In genomic region chr11:80670391-80670790, GRCm38 (mm10) we compare ENCODE assay signal across 9 mouse cellular contexts.
DNase-seq lines count a peak whose midpoint lies in the region; ATAC-seq and TF ChIP-seq lines count a peak whose summit lies in the region.
"Had no signal": no experiment of that assay in that cellular context is flagged by ENCODE, and none has a peak within 500 bp of the region (broad histone marks: within the 10 kb centered on the region; RNA-seq: fewer than 3 reads in every experiment).

No protein-coding gene starts in this region.

- no peak overlapping the region for H3K27ac ChIP-seq in kidney, postnatal 0 days
- no peak overlapping the region for H3K27ac ChIP-seq in kidney, embryonic 15.5 days
- H3K27ac ChIP-seq in ES-E14 (ENCODE audit: insufficient read depth, low read depth, low read length, poor library complexity, severe bottlenecking): no peak overlapping the region
- no peak overlapping the region for H3K27ac ChIP-seq in hindbrain, embryonic 12.5 days
- H3K27ac ChIP-seq: macrophage had no signal

- H3K4me1 ChIP-seq in kidney, postnatal 0 days (replicated peaks; ENCODE audit: insufficient read depth, low read length): no peaks in the 10 kb centered on the region
- H3K4me1 ChIP-seq in kidney, embryonic 15.5 days: no peaks in the 10 kb centered on the region
- H3K4me1 ChIP-seq in ES-E14 (ENCODE audit: control insufficient read depth in 2 of 2, insufficient read depth in 2 of 2, low read length in 2 of 2, poor library complexity in 1 of 2): no peaks in the 10 kb centered on the region
- no peaks in the 10 kb centered on the region for H3K4me1 ChIP-seq in hindbrain, embryonic 12.5 days

- H3K9me3 ChIP-seq in kidney, postnatal 0 days (replicated peaks; ENCODE audit: low read length): no peaks in the 10 kb centered on the region
- H3K9me3 ChIP-seq in kidney, embryonic 15.5 days (replicated peaks): no peaks in the 10 kb centered on the region
- no peaks in the 10 kb centered on the region for H3K9me3 ChIP-seq in ES-E14 (ENCODE audit: control insufficient read depth, insufficient read depth, low read depth, low read length)
- H3K9me3 ChIP-seq in hindbrain, embryonic 12.5 days (replicated peaks): no peaks in the 10 kb centered on the region

- no peak overlapping the region for H3K4me3 ChIP-seq in kidney, postnatal 0 days (replicated peaks; ENCODE audit: low read depth, low read length)
- H3K4me3 ChIP-seq in kidney, embryonic 15.5 days (replicated peaks): no peak overlapping the region
- H3K4me3 ChIP-seq in ES-E14 (ENCODE audit: insufficient read depth in 1 of 2, low read depth in 1 of 2, low read length in 2 of 2, poor library complexity in 1 of 2, severe bottlenecking in 1 of 2): no peak overlapping the region
- H3K4me3 ChIP-seq in hindbrain, embryonic 12.5 days: no peak overlapping the region

- WGBS in kidney, postnatal 0 days: 56% methylated on average over 1 of the region's 1 CpGs
- 55% methylated on average over 1 of the region's 1 CpGs for WGBS in kidney, embryonic 15.5 days
- 38% methylated on average over 1 of the region's 1 CpGs for WGBS in hindbrain, embryonic 12.5 days

- no peak overlapping the region for H3K4me2 ChIP-seq in kidney, postnatal 0 days (ENCODE audit: low read length)
- H3K4me2 ChIP-seq in kidney, embryonic 15.5 days: no peak overlapping the region
- H3K4me2 ChIP-seq in hindbrain, embryonic 12.5 days (replicated peaks): no peak overlapping the region

- ATAC-seq in kidney, postnatal 0 days (replicated peaks; ENCODE audit: low FRiP score, low read depth): peak; percentile 33; the same call in 1 of the 2 replicates
- no peak for ATAC-seq in kidney, embryonic 15.5 days (replicated peaks; ENCODE audit: low FRiP score)
- peak; percentile 60 for ATAC-seq in hindbrain, embryonic 12.5 days (ENCODE audit: low FRiP score)

- H3K36me3 ChIP-seq in kidney, postnatal 0 days (ENCODE audit: insufficient read depth, low read length): no peaks in the 10 kb centered on the region
- H3K36me3 ChIP-seq in kidney, embryonic 15.5 days: 0 out of 2 replicates have a peak, but pooled peaks cover 3% of the 10 kb centered on the region
- H3K36me3 ChIP-seq in ES-E14 (ENCODE audit: control insufficient read depth, insufficient read depth, low read length, poor library complexity, severe bottlenecking): no peaks in the 10 kb centered on the region
- no peaks in the 10 kb centered on the region for H3K36me3 ChIP-seq in hindbrain, embryonic 12.5 days

- in situ Hi-C loops in ES-E14 (cut with MboI; ENCODE audit: low sequenced_read_pairs in 2 of 2, unreplicated experiment in 2 of 2): no loop called here

- DNase-seq in kidney, postnatal 0 days (ENCODE audit: low spot score): peak; percentile 95
- DNase-seq in ES-E14 (ENCODE audit: low read depth, low spot score): peak; percentile 16
- peak; percentile 70 to 86 for DNase-seq in cerebellum, postnatal 10 days
- peak; percentile 41 for DNase-seq in lung, postnatal 36 days
- no peak for DNase-seq in urinary bladder, postnatal 25 days (ENCODE audit: low spot score)
- no peak for DNase-seq in gastrocnemius, postnatal 36 days

- no peak overlapping the region for H3K9ac ChIP-seq in kidney, postnatal 0 days (ENCODE audit: low read depth, low read length)
- no peak overlapping the region for H3K9ac ChIP-seq in kidney, embryonic 15.5 days
- H3K9ac ChIP-seq in ES-E14 (ENCODE audit: insufficient read depth, low read depth, low read length, poor library complexity, severe bottlenecking): no peak overlapping the region
- H3K9ac ChIP-seq in hindbrain, embryonic 12.5 days: no peak overlapping the region

- no peaks in the 10 kb centered on the region for H3K27me3 ChIP-seq in kidney, postnatal 0 days (ENCODE audit: insufficient read depth, low read length)
- no peaks in the 10 kb centered on the region for H3K27me3 ChIP-seq in kidney, embryonic 15.5 days
- no peaks in the 10 kb centered on the region for H3K27me3 ChIP-seq in hindbrain, embryonic 12.5 days

- peak; percentile 90 for TF ChIP-seq CTCF in kidney, postnatal 0 days (IDR thresholded peaks at IDR 0.05; ENCODE audit: low read depth)

- intact Hi-C loops in gastrocnemius, postnatal 36 days (cut with DNase I): loop anchor here (5.0 kb wide), 2 partner anchors 193 to 243 kb away; partner anchors contain the start of genes Cdk5r1 and Psmd11

TF ChIP-seq in ES-E14, 5 proteins besides CTCF, POLR2A, EP300 and RAD21:
- TF ChIP-seq ZC3H11A (IDR thresholded peaks at IDR 0.05; ENCODE audit: borderline replicate concordance, low read depth, low read length): 0 out of 2 replicates have a peak, but pooled peaks have one; percentile 23
- TF ChIP-seq MAFK (IDR thresholded peaks at IDR 0.05; ENCODE audit: insufficient read depth, low read depth, low read length): no peak

Comparison
In these comparisons a context has a peak if more than half of its experiments do, and no peak if none do; other contexts are left out.
1. DNase-seq: peak in kidney, postnatal 0 days (single experiment), ES-E14 (single experiment), cerebellum, postnatal 10 days (2 of 2) and lung, postnatal 36 days (single experiment); none in urinary bladder, postnatal 25 days (single experiment) and gastrocnemius, postnatal 36 days (0 of 2).